Mouse (Mus musculus): Measurements from ENCODE around the gene Prim2.

Gene Prim2

DNA sequence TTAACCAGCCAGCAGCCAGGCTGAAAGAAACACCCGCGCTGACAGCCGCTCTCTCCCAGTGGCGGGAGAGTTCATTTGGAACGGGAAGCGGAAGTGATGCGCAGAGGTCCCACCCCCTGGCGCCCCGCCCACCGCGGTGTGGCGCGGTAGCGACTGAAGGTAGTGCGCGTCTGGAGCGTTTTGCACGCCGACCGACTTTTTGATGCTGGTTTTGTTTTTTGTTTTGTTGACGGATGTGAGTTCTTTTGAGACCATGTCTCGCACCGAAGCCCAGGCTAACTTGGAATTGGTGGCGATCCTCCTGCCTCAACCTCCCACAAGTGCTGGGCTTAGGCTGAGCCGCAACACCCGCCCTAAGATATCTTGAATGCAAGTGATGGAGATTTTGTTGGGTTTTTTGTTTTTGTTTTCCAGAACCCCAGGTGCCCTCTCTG, at the start of gene Prim2:
Prim2 (minus strand) TSS at position 88 of the 434 bp plus-strand sequence.
- peak; percentile 91 for DNase-seq

DNA sequence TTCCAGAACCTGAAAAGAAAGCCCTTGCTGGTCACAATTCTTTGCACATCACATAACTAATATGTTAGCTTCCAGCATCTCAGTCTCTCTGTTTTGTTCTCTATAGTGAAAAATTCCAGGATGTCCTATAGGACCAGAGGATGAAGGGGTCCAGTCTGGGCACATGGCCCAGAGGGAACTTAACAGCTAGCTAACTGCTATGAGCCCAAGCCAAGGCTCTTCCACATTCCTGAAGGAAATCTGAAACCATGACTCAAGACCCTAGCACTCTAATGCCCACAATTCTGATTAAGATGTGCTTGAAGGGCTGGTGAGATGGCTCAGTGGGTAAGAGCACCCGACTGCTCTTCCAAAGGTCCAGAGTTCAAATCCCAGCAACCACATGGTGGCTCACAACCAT, 48.0 kb upstream of the Prim2 start:
- no peak for DNase-seq

- no peak for DNase-seq
These were observed 45.2 kb upstream of the Prim2 start for GRCm38 (mm10) chr1:33714796-33715195.

DNA sequence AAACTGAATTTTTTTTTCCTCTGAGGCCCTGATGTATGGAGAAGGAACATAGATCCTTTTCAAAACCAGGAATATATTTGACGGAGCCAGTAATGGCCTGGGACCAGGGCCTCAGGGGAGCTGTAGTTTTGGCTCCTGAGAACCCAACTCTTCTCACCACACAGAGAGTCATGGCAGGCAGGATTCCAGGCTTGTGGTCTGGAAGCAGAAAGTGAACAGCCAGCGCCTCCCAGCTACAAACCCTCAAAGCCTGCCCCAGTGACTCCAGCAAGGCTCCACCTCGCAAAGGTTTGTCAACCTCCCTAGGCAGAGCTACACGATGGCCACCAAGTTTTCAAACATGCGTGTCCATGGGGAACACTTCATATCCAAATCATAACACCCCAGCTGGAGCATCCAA, 42.4 kb upstream of the Prim2 start:
- no peak for DNase-seq

DNA sequence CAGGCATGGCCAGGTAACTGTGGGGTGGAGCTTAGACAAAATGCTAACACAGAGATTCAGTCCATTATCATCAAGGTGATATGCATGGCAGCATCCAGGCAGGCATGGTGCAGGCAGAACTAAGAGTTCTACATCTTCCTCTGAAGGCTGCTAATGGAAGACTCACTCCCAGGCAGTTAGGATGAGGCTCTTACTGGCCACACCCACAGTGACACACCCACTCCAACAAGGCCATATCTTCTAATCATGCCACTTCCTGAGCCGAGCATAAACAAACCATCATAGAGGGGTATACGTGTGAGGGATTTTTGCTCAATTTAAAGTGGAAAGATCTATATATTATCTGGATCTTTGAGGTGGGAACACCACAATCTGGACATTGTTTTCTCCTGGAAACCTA, 40.0 kb upstream of the Prim2 start:
- DNase-seq, result no peak

DNA sequence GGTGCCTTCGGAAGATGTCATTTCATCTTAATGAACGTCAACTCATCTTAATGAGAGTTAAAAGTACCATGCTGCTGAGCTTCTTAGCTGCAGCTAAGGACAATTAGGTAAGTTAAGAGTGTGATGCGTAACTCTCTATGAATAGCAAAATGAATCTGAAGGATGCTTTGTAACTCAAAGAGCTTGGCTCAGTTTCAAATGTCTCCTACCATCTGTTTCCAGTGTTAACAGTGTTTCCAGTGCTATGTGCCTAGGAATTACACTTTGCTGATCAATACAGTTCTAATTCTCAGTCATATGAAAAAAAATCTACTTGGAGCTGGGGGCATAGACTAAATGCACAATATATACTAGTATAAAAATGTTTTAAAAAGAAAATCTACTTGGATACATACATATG, 31.6 kb upstream of the Prim2 start:
- DNase-seq, result no peak

GRCm38 (mm10) chr1:33696016-33696415, 26.4 kb upstream of the Prim2 start:
- no peak for DNase-seq

- no peak for DNase-seq
These were observed 24.3 kb upstream of the Prim2 start for GRCm38 (mm10) chr1:33693893-33694292.

DNA sequence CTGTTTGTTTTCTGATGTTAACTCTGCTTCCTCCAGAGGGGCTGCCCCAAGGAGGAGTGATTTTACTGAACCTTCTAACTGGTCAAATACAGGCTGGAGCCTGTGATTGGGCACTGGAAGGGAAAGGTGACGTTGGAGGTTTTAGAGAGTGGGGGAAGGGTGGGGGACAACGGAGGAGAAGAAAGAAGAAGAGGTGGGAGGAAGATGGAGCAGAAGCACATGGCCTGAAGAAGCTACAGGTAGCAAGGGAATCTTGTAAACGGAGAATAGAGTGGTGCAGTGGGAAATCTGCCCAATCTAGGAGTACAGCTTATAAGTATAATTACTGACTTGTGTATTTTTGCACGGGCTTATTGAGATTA, 20.5 kb upstream of the Prim2 start:
- DNase-seq, result no peak

DNA sequence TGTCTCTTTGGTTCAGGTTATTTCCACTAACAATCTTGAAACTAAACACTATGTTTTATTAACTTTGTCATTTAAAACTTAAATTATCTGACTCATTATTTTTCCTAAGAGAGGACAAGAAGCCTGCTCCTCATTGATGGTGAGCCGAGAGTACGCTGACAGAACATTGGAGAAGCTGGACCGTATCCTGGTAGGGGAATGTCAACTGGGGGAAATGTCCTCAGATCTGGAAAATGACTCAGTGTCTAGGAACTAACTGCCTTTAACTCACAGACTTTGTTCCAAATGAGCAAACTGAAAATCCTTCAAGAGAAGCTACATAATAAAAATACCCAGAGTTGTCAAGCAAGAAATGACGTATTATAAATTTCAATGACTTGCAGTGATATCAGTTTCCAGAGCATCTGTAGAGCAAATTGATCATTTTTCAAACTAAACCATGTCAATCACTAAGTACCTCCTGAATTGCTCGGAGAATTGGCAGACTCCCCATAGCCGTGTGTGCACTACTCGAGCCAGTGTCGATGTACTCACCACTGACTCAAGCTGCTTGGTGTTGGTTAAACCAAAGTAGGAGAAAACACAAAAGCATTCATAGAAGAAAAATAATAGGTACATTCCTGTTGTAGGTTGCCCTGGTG, 20.0 kb upstream of the Prim2 start:
- DNase-seq, result no peak

DNA sequence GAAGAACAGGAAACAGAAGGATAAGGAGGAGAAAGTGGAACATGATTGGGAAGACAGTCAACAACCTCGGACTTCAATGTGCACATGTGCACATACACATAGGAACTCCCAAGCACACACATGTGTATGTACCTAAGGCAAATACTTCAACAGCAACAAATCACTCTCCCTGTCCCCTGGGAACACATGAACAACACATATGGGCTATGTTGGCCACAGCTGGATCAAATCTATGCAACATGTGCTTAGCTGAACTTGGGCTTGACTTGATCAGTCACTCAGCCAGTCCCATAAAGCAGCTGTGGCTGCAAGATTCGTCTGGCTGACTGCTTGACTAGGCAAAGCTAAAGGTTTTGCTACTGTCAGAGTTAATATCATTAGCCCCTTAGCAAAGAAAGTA, 19.2 kb upstream of the Prim2 start:
- no peak for DNase-seq

DNA sequence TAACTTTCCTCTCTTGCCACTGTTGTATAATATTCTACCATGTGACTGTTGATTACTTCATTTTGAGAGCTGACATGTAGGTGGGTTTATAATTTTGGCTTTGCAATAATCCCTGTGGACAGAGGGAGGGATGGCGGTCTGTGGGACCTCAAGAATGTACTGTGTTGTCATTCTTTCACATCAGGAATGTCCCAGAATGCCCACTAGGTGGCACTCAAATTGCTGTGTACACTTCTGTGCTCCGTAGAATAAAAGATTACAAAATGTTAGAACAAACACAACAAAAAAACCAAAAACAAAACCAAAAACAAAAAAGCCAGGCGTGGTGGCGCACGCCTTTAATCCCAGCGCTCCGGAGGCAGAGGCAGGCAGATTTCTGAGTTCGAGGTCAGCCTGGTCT, 14.9 kb upstream of the Prim2 start:
- no peak for DNase-seq

- no peak for DNase-seq
These were observed 11.3 kb upstream of the Prim2 start for GRCm38 (mm10) chr1:33680890-33681289.

- DNase-seq, result no peak
These were observed 10.8 kb upstream of the Prim2 start for GRCm38 (mm10) chr1:33680435-33680834.

GRCm38 (mm10) chr1:33673158-33673960, 3.8 kb upstream of the Prim2 start:
- no peak for DNase-seq

DNA sequence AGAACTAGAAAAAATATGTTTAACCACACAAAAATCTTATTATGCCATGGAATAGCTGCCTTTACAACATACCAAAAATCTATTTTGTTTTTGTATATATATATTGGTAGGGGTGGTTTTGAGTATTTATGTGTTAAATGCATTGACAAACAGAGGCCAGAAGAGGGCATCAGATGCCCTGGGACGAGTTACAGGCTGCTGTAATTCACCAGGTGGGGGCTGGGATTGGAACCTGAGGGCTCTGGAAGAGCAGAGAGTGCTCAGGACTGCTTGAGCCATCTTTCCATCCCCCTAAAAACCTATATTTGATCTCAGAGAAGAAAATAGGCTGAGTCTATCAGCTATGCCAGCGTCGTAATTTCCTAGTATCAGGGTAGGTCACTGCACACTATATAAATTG, 2.9 kb upstream of the Prim2 start:
- DNase-seq, result peak; percentile 51

GRCm38 (mm10) chr1:33672083-33672482, 2.5 kb upstream of the Prim2 start:
- DNase-seq, result no peak

DNA sequence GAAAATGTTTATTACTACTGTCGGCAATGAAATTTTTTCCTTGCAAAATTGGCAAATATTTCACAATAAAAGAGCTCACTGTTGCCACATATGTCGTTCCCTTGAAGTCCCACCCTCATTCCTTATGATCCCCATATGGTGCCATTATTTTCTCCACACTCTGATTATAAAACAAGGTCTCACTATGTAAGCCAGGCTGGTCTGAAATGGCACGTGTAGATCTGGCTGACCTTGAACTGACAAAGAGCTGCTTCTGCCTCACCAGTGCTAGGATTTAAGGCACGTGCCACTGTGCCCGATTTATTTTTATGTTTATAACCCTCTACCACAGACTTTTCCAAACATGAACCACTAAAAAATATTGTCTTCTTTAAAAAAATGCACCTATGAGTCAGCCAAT, 1.8 kb upstream of the Prim2 start:
- no peak for DNase-seq

DNA sequence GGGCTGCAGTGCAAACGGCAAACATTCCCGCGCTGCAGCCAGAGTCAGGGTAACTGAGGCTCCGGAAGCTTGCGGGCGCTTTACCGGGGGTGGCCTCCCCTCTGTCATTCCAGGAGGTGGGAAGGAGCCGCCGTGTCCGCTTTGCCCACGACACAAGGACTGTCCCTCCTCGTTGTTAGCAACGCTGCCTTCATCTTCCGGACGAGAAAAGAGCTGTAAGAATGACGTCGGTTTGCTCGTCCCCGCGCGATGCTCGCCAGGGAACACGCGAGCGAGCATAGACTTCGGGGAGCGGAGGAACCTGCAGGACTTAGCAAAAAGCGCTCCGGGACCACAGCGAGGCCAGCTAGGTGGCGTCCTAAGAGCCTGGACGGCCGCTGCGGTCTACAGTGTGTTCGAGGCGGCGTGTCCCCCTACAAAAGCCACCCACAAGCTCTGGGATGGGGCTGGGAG, 595 bp upstream of the Prim2 start:
- DNase-seq, result peak; percentile 60

GRCm38 (mm10) chr1:33663605-33664117, 5.9 kb downstream of the Prim2 start:
- DNase-seq, result no peak

DNA sequence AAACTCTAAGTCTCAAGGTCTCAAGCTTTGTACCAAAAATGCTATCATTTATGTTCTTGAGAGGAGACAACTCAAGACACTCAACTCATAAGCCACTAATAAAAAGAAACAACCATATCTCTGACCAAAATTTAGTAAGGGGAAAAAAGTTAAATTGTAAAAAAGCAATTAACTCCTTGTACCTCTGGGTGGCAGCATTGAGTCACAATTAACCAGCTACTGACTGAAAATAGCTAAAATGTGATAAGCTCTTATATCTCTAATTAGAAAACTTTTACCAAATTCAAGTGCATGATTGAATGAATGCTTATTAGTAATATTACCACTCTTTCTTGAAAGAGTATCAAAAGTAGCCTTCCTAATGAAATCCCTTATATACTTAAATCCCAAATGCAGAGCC, 6.4 kb downstream of the Prim2 start:
- DNase-seq, result no peak

DNA sequence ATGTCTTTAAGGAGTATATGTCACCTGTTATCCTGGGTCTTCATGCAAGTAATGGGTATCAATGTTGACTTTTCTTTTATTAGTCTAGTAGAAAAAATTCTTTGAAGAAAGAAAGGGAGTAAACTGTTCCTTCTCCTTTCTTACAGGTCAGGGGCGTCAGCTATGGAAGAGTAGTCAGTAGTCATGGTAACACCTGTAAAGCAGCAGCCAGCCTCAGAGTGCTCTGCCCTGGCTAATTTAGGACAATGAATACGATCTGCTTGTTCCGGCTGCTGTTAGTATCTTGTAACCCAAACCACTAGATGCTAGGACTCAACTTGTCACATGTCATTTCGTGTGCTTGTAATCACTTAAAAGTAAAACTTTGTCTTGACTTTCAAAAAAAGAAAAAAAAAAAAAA, 11.3 kb downstream of the Prim2 start:
- no peak for DNase-seq

DNA sequence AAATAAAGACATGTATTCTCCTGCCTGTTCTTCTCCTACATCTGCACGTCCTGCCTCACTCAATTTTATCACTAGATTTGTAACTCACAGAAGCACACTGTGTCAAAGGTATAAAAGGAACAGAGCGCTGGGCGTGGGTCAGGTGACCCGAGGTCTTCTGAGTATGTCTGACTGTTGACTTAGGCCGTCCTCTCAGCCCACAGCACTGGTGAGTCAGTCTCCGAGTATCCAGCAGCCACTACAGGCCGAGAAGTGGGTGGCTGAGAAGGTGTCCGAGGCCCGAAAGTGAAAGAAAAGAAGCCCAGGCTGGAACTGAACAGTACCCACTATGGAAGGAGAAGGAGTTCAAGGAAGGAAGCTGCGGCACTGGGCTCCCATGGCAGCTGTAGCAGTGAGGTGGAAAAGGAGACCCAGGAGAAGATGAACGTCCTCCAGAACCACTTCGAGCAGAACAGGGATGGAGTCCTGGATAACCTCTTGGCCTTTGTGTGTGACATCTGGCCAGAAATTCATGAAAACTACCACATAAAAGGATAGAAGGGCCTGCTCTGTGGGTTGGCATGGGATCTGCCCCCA, 11.9 kb downstream of the Prim2 start:
- no peak for DNase-seq

DNA sequence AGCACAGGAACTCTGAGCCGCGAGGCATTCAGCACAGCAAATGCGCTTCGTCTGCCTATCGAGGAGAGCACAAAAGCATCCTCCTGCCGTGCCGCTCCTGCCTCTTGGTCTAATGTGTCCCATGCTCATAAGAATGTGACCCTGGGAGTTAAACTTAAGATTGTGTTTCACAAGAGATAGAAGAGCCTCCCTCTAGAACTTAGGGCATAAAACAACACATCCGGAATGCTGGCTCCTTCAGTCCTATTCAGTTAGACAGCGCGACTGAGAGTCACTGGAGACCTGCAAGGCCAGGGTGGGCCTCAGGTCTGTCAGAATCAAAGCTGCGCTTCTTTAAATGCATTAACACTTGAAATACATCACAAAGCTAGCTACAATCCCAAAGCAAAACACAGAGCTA, 18.7 kb downstream of the Prim2 start:
- no peak for DNase-seq

Data from right cerebral cortex, postnatal 14 days (tissue).